Mouse (Mus musculus) adrenal gland, postnatal 36 days (tissue): ENCODE data around the gene AC131692.1. TPM values are rescaled to one million over a fixed set of nuclear protein-coding genes. Genes with fewer than 3 reads are reported as not detected.
"Not testable (repeated sequence)": the region's sequence is repeated elsewhere in the genome, so short reads cannot be mapped to it uniquely, and the experiment has no call there.

Experiments
- DNase-seq, 2 experiments: peaks; one replicate each; pipeline ENCODE4 v3.0.0; 2021; ENCODE audit warnings: mixed read lengths in 1 of 2
- total RNA-seq, 2 experiments: library from RNA; stranded (reverse); gene quantifications; 2 replicates each; pipeline ENCODE4 v1.2.3; 2021

AC131692.1 gene
- total RNA-seq, 2 experiments from 2014 or later, result not detected

- DNase-seq, result no peak
Observed at GRCm38 (mm10) chr19:6117346-6117985, 23.2 kb downstream of the AC131692.1 start.

GRCm38 (mm10) chr19:6117986-6118676, 23.9 kb downstream of the AC131692.1 start, which contains the start of gene Sac3d1:
Sac3d1 (minus strand) TSS chr19:6118650.
- peak; percentile 91 to 92 for DNase-seq

- peak in 1 of 2 experiments; percentile 13 for DNase-seq
Observed at GRCm38 (mm10) chr19:6118677-6119185, 24.5 kb downstream of the AC131692.1 start.

- DNase-seq, result no peak
Observed at GRCm38 (mm10) chr19:6121761-6122160, 27.5 kb downstream of the AC131692.1 start.

GRCm38 (mm10) chr19:6123330-6123729, 29.1 kb downstream of the AC131692.1 start:
- DNase-seq, result no peak

GRCm38 (mm10) chr19:6124898-6125297, 30.7 kb downstream of the AC131692.1 start:
- DNase-seq, result no peak

GRCm38 (mm10) chr19:6126289-6126688, 32.1 kb downstream of the AC131692.1 start:
- peak; percentile 21 to 62 for DNase-seq

- no peak for DNase-seq
Observed at GRCm38 (mm10) chr19:6126789-6127580, 32.8 kb downstream of the AC131692.1 start.

- peak; percentile 96 to 97 for DNase-seq
Observed at GRCm38 (mm10) chr19:6127760-6128341, 33.6 kb downstream of the AC131692.1 start, which contains the start of gene Snx15. Snx15 (minus strand) TSS chr19:6128304.

GRCm38 (mm10) chr19:6130414-6131128, 36.4 kb downstream of the AC131692.1 start:
- not testable (repeated sequence) for DNase-seq

- no peak for DNase-seq
Observed at GRCm38 (mm10) chr19:6132171-6132827, 38.1 kb downstream of the AC131692.1 start.

GRCm38 (mm10) chr19:6133197-6133596, 39.0 kb downstream of the AC131692.1 start:
- not testable (repeated sequence) for DNase-seq

GRCm38 (mm10) chr19:6136397-6136796, 42.2 kb downstream of the AC131692.1 start:
- DNase-seq, result no peak

- no peak for DNase-seq
Observed at GRCm38 (mm10) chr19:6139701-6140100, 45.5 kb downstream of the AC131692.1 start.

GRCm38 (mm10) chr19:6140374-6140677, 46.1 kb downstream of the AC131692.1 start:
- DNase-seq, result no peak

GRCm38 (mm10) chr19:6140678-6141393, 46.6 kb downstream of the AC131692.1 start, which contains the start of gene Batf2:
Batf2 (plus strand) TSS chr19:6140983.
- DNase-seq, result peak; percentile 93

GRCm38 (mm10) chr19:6141394-6141749, 47.2 kb downstream of the AC131692.1 start, which contains the start of gene Arl2:
Arl2 (minus strand) TSS chr19:6141548.
- DNase-seq, result peak; percentile 69 to 86

GRCm38 (mm10) chr19:6144842-6145241, 50.6 kb downstream of the AC131692.1 start:
- no peak for DNase-seq
